Mouse (Mus musculus) erythroblast, embryonic 14.5 days (primary cell): ENCODE results near the gene Dazap1. TPM values are rescaled to one million over a fixed set of nuclear protein-coding genes. Genes with fewer than 3 reads are reported as not detected.
A peak's percentile ranks its signal among the peaks of the same experiment; 100 is the strongest.

Experiments used
- H3K27me3 ChIP-seq: 2 replicates; pipeline ENCODE4 v1.6.1; 2012; ENCODE audit warnings: inconsistent platforms; ENCODE audit not compliant: control insufficient read depth
- H3K36me3 ChIP-seq: 2 replicates; pipeline ENCODE4 v1.6.1; 2012; ENCODE audit warnings: mild to moderate bottlenecking, inconsistent platforms; ENCODE audit not compliant: control insufficient read depth
- H3K4me1 ChIP-seq: 2 replicates; pipeline ENCODE4 v1.6.1; 2012; ENCODE audit warnings: inconsistent platforms; ENCODE audit not compliant: control insufficient read depth
- H3K4me3 ChIP-seq: replicated peaks from 2 replicates; pipeline ENCODE3; 2012; ENCODE audit warnings: moderate library complexity, mild to moderate bottlenecking, inconsistent platforms
- H3K9me3 ChIP-seq: 2 replicates; pipeline ENCODE4 v1.6.1; 2012; ENCODE audit warnings: low read length, inconsistent platforms, mixed read lengths; ENCODE audit not compliant: control insufficient read depth
- GATA1 ChIP-seq: IDR thresholded peaks from 2 replicates; pipeline ENCODE4 v1.6.1; 2012; ENCODE audit warnings: low read length, inconsistent platforms, mixed read lengths
- TAL1 ChIP-seq: IDR thresholded peaks from 3 replicates; pipeline ENCODE4 v1.6.1; 2012; ENCODE audit warnings: low read length, inconsistent platforms, mixed read lengths
- polyA plus RNA-seq: library from polyadenylated mRNA; stranded (reverse); fragments of >175 nt; gene quantifications from 2 replicates; pipeline ENCODE4 v1.2.3, GENCODE M21; 2012

Gene Dazap1
- polyA plus RNA-seq, 1 experiment: 84.5 TPM

GRCm38 (mm10) chr10:80264341-80265148 lies 3.3 kb downstream of the Dazap1 start:
- no peak for TF ChIP-seq TAL1
- peak; percentile 73 for TF ChIP-seq GATA1
- peaks cover 39% of the 10 kb centered on the region for H3K36me3 ChIP-seq

GRCm38 (mm10) chr10:80265149-80265486 lies 3.8 kb downstream of the Dazap1 start:
- Histone ChIP-seq H3K4me3 (peak overlapping the region; percentile 97), H3K4me1 (peaks cover 84% of the 10 kb centered on the region), H3K36me3 (peaks cover 42% of the 10 kb centered on the region), H3K9me3 (no peaks in the 10 kb centered on the region), H3K27me3 (no peaks in the 10 kb centered on the region)
- no peak for TF ChIP-seq GATA1
- TF ChIP-seq TAL1: no peak

More at GRCm38 (mm10) chr10:80264341-80265148, 3.3 kb downstream of the Dazap1 start:
- Histone ChIP-seq H3K4me3 (peak overlapping the region; percentile 97), H3K27me3 (no peaks in the 10 kb centered on the region), H3K9me3 (no peaks in the 10 kb centered on the region), H3K4me1 (peaks cover 84% of the 10 kb centered on the region)

GRCm38 (mm10) chr10:80270099-80270498 lies 8.8 kb downstream of the Dazap1 start:
- Histone ChIP-seq H3K9me3 (no peaks in the 10 kb centered on the region), H3K4me1 (peaks cover 91% of the 10 kb centered on the region), H3K36me3 (peaks cover 88% of the 10 kb centered on the region), H3K4me3 (peak overlapping the region; percentile 56), H3K27me3 (no peaks in the 10 kb centered on the region)
- TF ChIP-seq GATA1 (no peak), TAL1 (no peak)

- H3K36me3 ChIP-seq: peaks cover 94% of the 10 kb centered on the region
- H3K27me3 ChIP-seq: no peaks in the 10 kb centered on the region
- peak overlapping the region; percentile 56 for H3K4me3 ChIP-seq
- no peaks in the 10 kb centered on the region for H3K9me3 ChIP-seq
- TF ChIP-seq GATA1: no peak
- no peak for TF ChIP-seq TAL1
- H3K4me1 ChIP-seq: peaks cover 88% of the 10 kb centered on the region
Observed at GRCm38 (mm10) chr10:80270734-80271181, 9.5 kb downstream of the Dazap1 start.

GRCm38 (mm10) chr10:80271186-80271843 lies 10.0 kb downstream of the Dazap1 start:
- TF ChIP-seq TAL1: no peak
- TF ChIP-seq GATA1: no peak
- Histone ChIP-seq H3K4me1 (peaks cover 85% of the 10 kb centered on the region), H3K4me3 (peak overlapping the region; percentile 56), H3K27me3 (no peaks in the 10 kb centered on the region), H3K36me3 (peaks cover 96% of the 10 kb centered on the region), H3K9me3 (no peaks in the 10 kb centered on the region)

DNA sequence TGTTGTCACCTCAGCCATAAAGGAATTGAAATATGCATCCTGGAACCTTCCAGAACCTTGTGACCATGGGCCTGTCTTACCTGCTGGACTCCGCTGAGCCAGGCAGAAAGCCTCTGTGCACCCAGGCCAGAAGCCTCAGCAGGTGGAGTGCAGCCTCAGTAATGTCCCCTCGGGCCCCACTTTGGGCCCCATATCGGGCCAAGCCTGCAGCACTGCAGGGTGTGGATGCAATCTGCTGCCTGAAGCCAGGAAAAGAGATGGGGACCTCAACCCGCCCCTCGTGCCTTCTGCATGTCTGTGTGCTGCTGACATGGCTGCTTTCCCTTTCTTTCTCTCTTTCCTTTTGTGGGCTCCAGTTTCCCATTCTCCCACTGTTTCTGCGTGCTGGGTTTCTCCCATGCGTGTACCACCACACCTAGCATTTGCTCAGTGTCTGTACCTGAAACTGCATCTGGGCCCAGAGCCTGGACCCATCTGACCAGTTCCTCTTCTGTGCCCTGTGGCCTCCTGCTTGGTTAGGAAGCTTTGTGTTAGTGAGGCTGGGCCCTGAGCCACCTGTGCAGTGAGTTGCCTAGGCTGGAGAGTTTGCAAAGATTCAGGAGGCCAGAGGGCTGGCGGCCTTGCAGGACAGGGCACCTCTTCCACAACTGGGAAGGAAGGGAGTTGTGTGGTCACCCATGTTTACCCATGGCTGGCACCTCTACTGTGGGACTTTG lies 10.7 kb downstream of the Dazap1 start:
- H3K9me3 ChIP-seq: no peaks in the 10 kb centered on the region
- H3K36me3 ChIP-seq: peaks cover 96% of the 10 kb centered on the region
- TF ChIP-seq TAL1 (no peak; the same call in 2 of the 3 replicates), GATA1 (no peak)
- H3K4me1 ChIP-seq: peaks cover 80% of the 10 kb centered on the region
- peak overlapping the region; percentile 56 for H3K4me3 ChIP-seq
- H3K27me3 ChIP-seq: no peaks in the 10 kb centered on the region

DNA sequence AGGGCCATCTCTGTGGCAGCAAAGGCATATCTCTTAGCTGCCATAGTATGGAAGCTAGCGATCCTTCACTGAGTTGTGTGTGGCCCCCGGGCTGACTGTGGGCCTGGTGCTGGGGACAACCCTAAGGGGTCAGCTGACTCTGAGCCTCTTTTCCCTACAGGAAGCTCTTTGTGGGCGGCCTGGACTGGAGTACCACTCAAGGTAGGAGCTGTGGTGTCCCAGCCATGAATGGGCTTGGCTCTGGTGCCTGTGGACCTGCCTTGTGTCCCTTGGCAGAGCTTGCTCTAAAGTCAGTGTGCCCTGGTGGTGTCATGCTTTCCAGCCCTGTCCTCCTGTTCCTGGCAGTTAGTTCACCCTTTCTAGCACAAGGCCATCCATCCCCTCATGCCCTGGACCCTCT lies 12.6 kb downstream of the Dazap1 start:
- Histone ChIP-seq H3K36me3 (peaks cover 97% of the 10 kb centered on the region), H3K4me1 (peaks cover 63% of the 10 kb centered on the region), H3K27me3 (no peaks in the 10 kb centered on the region), H3K4me3 (no peak overlapping the region), H3K9me3 (no peaks in the 10 kb centered on the region)
- TF ChIP-seq GATA1: no peak
- TF ChIP-seq TAL1: no peak

GRCm38 (mm10) chr10:80276238-80276637 lies 15.0 kb downstream of the Dazap1 start:
- Histone ChIP-seq H3K27me3 (no peaks in the 10 kb centered on the region), H3K4me1 (peaks cover 44% of the 10 kb centered on the region), H3K36me3 (peaks cover 97% of the 10 kb centered on the region), H3K9me3 (no peaks in the 10 kb centered on the region), H3K4me3 (no peak overlapping the region)
- TF ChIP-seq TAL1: no peak
- no peak for TF ChIP-seq GATA1

GRCm38 (mm10) chr10:80278390-80278789 lies 17.1 kb downstream of the Dazap1 start:
- no peaks in the 10 kb centered on the region for H3K9me3 ChIP-seq
- no peak overlapping the region for H3K4me3 ChIP-seq
- H3K36me3 ChIP-seq: peaks cover 99% of the 10 kb centered on the region
- H3K27me3 ChIP-seq: no peaks in the 10 kb centered on the region
- peaks cover 37% of the 10 kb centered on the region for H3K4me1 ChIP-seq
- TF ChIP-seq GATA1 (no peak), TAL1 (no peak)
